Mouse (Mus musculus): ENCODE results near the gene Sctr. TPM values are rescaled to one million over a fixed set of nuclear protein-coding genes. Genes with fewer than 3 reads are reported as not detected.

Sctr gene
- polyA plus RNA-seq, 1 experiment from 2014 or later, result 1.0 TPM

GRCm38 (mm10) chr1:120057044-120057443, 50.4 kb downstream of the Sctr start:
- ATAC-seq, result no peak
- Histone ChIP-seq H3K4me3 (ENCODE audit: low read depth, low read length) (no peak overlapping the region), H3K27ac (ENCODE audit: low read length) (no peak overlapping the region), H3K9ac (ENCODE audit: low read depth, low read length) (no peak overlapping the region), H3K36me3 (ENCODE audit: control insufficient read depth, insufficient read depth, low read length) (no peaks in the 10 kb centered on the region), H3K27me3 (ENCODE audit: control insufficient read depth, insufficient read depth, low read depth, low read length) (no peaks in the 10 kb centered on the region), H3K4me1 (ENCODE audit: control insufficient read depth, insufficient read depth, low read length) (no peaks in the 10 kb centered on the region), H3K4me2 (ENCODE audit: low read length) (no peak overlapping the region), H3K9me3 (replicated peaks; ENCODE audit: control insufficient read depth, low read length, poor library complexity, severe bottlenecking) (no peaks in the 10 kb centered on the region)
- 76% methylated on average over 14 of the region's 14 CpGs for WGBS

DNA sequence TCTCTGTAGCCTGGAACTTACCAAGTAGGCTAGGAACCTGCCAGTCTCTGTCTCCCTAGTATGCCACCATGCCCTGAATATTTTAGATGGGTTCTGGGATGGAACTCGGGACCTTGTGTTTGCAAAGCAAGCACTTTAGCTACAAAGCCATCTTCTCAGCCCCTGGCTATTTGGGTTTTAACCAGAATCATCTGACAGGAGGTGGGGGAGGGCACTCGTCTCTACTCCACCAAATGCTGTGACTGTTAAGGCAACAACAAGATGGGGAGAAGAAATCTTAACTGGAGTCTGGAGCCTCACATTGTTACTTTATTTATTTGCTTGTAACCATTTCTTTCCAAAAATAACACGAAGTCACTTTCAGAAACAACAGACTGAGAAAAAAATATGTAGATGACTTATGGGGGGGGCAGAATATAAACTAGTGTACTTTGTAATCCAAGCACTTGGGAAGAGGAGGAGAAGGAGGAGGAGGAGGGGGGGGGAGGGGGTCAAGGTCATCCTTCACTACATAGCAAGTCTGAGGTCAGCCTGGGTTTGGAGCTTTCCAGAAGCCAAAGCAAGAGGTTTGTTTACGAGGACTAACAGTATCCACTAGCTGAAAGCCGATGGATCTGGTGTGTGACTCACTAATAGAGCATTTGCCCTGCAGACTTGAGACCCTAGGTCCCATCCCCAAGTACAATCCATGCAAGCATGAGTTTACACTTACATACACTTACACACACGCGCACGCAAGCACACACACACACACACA, 51.2 kb downstream of the Sctr start:
- Histone ChIP-seq H3K4me2 (ENCODE audit: low read length) (no peak overlapping the region), H3K36me3 (ENCODE audit: control insufficient read depth, insufficient read depth, low read length) (no peaks in the 10 kb centered on the region), H3K27me3 (ENCODE audit: control insufficient read depth, insufficient read depth, low read depth, low read length) (no peaks in the 10 kb centered on the region), H3K9ac (ENCODE audit: low read depth, low read length) (no peak overlapping the region), H3K27ac (ENCODE audit: low read length) (no peak overlapping the region), H3K4me3 (ENCODE audit: low read depth, low read length) (no peak overlapping the region), H3K9me3 (replicated peaks; ENCODE audit: control insufficient read depth, low read length, poor library complexity, severe bottlenecking) (no peaks in the 10 kb centered on the region), H3K4me1 (ENCODE audit: control insufficient read depth, insufficient read depth, low read length) (no peaks in the 10 kb centered on the region)
- WGBS, result 79% methylated on average over 8 of the region's 8 CpGs
- no peak for ATAC-seq

DNA sequence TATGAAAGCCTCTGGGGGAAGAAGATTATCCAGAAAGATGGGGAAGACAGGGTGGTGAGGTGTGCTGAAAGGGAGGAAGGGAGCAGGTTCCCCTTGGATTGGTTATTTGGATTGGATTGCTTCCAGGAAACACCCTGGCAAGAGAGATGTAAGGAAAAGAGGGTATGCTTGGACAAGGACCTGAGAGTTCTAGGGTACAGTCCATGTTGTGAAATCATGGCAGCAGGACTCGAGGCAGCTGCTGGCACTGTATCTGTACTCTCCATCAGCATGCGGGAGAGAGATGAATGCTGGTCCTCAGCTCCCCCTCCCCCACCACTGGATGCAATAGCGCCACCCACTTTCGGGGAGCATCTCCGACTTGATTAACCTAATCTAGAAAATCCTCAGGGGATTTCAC, 54.0 kb downstream of the Sctr start:
- WGBS, result 67% methylated on average over 5 of the region's 5 CpGs
- no peak for ATAC-seq
- H3K4me2 ChIP-seq (ENCODE audit: low read length), result no peak overlapping the region

DNA sequence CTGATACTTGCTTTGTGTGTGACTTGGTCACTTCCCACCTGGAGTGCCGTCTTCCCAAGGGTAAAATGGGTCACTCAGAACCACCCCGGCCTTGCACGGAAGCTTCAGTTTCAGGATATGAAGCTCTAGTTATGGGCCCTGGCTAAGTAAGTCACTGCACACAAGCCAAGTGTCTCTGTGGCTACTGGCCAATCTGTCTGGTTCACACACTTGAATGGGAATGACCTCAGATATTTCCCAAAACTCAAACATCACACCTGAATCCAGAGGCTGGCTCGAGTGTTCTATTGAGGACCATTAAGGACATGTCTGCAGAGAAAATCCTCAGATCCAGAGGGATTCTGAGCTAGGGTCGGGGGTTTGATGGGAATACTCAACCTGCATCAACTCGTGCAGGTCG, 55.5 kb downstream of the Sctr start:
- H3K9me3 ChIP-seq (replicated peaks; ENCODE audit: control insufficient read depth, low read length, poor library complexity, severe bottlenecking), result no peaks in the 10 kb centered on the region
- WGBS, result 90% methylated on average over 7 of the region's 7 CpGs
- no peak overlapping the region for H3K4me3 ChIP-seq (ENCODE audit: low read depth, low read length)
- no peaks in the 10 kb centered on the region for H3K4me1 ChIP-seq (ENCODE audit: control insufficient read depth, insufficient read depth, low read length)
- H3K27ac ChIP-seq (ENCODE audit: low read length), result no peak overlapping the region
- H3K27me3 ChIP-seq (ENCODE audit: control insufficient read depth, insufficient read depth, low read depth, low read length), result no peaks in the 10 kb centered on the region
- no peak for ATAC-seq
- no peak overlapping the region for H3K9ac ChIP-seq (ENCODE audit: low read depth, low read length)
- no peak overlapping the region for H3K4me2 ChIP-seq (ENCODE audit: low read length)
- H3K36me3 ChIP-seq (ENCODE audit: control insufficient read depth, insufficient read depth, low read length), result no peaks in the 10 kb centered on the region

More for the DNA sequence above, 54.0 kb downstream of the Sctr start:
- H3K36me3 ChIP-seq (ENCODE audit: control insufficient read depth, insufficient read depth, low read length), result no peaks in the 10 kb centered on the region
- no peaks in the 10 kb centered on the region for H3K9me3 ChIP-seq (replicated peaks; ENCODE audit: control insufficient read depth, low read length, poor library complexity, severe bottlenecking)
- no peaks in the 10 kb centered on the region for H3K4me1 ChIP-seq (ENCODE audit: control insufficient read depth, insufficient read depth, low read length)
- no peak overlapping the region for H3K27ac ChIP-seq (ENCODE audit: low read length)
- no peak overlapping the region for H3K4me3 ChIP-seq (ENCODE audit: low read depth, low read length)
- H3K27me3 ChIP-seq (ENCODE audit: control insufficient read depth, insufficient read depth, low read depth, low read length), result no peaks in the 10 kb centered on the region
- H3K9ac ChIP-seq (ENCODE audit: low read depth, low read length), result no peak overlapping the region

DNA sequence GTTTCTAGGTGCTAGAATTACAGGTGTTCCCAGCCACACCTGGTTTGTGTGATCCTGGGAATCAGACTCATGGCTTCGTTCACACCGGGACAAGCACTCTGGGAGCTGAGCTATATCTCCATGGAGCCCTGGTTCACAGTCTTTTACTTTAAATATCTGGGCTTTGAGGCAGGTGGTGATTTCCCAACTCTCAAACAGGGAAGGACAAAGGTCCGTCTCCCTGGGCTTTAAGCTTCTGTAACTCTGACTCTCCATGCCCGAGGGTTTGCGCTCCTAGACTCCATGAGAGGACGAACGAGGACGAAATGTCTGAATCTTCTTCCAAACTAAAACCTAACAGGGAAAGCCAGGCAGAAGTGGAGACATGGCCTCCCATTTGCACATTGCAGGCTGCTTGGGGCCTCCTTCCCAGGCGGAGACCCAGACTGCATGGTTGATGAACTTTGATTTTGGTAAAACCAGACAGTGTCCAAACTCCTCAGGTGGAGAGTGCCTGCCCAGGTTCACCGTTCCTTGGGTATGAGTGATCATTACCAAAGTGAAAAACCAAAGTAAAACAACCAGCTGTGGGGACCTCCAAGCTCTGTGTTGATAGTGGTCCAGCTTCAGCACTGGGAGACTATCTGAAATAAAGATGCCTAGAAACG, 57.5 kb downstream of the Sctr start:
- no peak for ATAC-seq
- Histone ChIP-seq H3K4me1 (ENCODE audit: control insufficient read depth, insufficient read depth, low read length) (no peaks in the 10 kb centered on the region), H3K9me3 (replicated peaks; ENCODE audit: control insufficient read depth, low read length, poor library complexity, severe bottlenecking) (no peaks in the 10 kb centered on the region), H3K4me3 (ENCODE audit: low read depth, low read length) (no peak overlapping the region), H3K9ac (ENCODE audit: low read depth, low read length) (no peak overlapping the region), H3K27ac (ENCODE audit: low read length) (no peak overlapping the region), H3K4me2 (ENCODE audit: low read length) (no peak overlapping the region), H3K36me3 (ENCODE audit: control insufficient read depth, insufficient read depth, low read length) (no peaks in the 10 kb centered on the region), H3K27me3 (ENCODE audit: control insufficient read depth, insufficient read depth, low read depth, low read length) (no peaks in the 10 kb centered on the region)
- WGBS, result 91% methylated on average over 11 of the region's 11 CpGs

- Histone ChIP-seq H3K4me1 (ENCODE audit: control insufficient read depth, insufficient read depth, low read length) (no peaks in the 10 kb centered on the region), H3K27ac (ENCODE audit: low read length) (no peak overlapping the region), H3K27me3 (ENCODE audit: control insufficient read depth, insufficient read depth, low read depth, low read length) (no peaks in the 10 kb centered on the region), H3K9me3 (replicated peaks; ENCODE audit: control insufficient read depth, low read length, poor library complexity, severe bottlenecking) (no peaks in the 10 kb centered on the region), H3K4me3 (ENCODE audit: low read depth, low read length) (no peak overlapping the region), H3K36me3 (ENCODE audit: control insufficient read depth, insufficient read depth, low read length) (no peaks in the 10 kb centered on the region), H3K9ac (ENCODE audit: low read depth, low read length) (no peak overlapping the region), H3K4me2 (ENCODE audit: low read length) (no peak overlapping the region)
- WGBS, result 81% methylated on average over 8 of the region's 8 CpGs
- no peak for ATAC-seq
Observed at GRCm38 (mm10) chr1:120066159-120066558, 59.5 kb downstream of the Sctr start.

DNA sequence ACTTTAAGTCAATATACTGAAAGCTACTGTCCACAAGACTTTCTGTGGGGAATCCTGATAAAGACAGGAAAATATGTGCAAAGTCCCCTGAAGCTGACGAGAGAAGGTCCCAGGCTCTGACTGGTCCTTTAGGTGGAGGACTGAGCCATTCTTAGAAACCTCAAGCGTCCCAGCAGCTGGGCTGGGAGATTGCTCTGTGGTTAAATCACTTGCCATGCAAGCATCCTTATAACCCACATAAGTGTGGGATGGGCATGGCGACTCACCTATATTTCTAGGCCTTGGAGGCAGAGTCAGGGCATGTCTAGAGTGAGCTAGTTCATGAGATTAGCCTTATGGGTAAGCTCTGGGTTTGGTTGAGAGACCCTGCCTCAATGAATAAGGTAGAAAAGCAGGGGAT, 59.9 kb downstream of the Sctr start:
- Histone ChIP-seq H3K9me3 (replicated peaks; ENCODE audit: control insufficient read depth, low read length, poor library complexity, severe bottlenecking) (no peaks in the 10 kb centered on the region), H3K4me3 (ENCODE audit: low read depth, low read length) (no peak overlapping the region), H3K27me3 (ENCODE audit: control insufficient read depth, insufficient read depth, low read depth, low read length) (peaks cover under 1% of the 10 kb centered on the region; the same call in 1 of the 2 replicates), H3K27ac (ENCODE audit: low read length) (no peak overlapping the region), H3K36me3 (ENCODE audit: control insufficient read depth, insufficient read depth, low read length) (no peaks in the 10 kb centered on the region), H3K4me1 (ENCODE audit: control insufficient read depth, insufficient read depth, low read length) (no peaks in the 10 kb centered on the region), H3K4me2 (ENCODE audit: low read length) (no peak overlapping the region), H3K9ac (ENCODE audit: low read depth, low read length) (no peak overlapping the region)
- WGBS, result 91% methylated on average over 3 of the region's 3 CpGs
- no peak for ATAC-seq

DNA sequence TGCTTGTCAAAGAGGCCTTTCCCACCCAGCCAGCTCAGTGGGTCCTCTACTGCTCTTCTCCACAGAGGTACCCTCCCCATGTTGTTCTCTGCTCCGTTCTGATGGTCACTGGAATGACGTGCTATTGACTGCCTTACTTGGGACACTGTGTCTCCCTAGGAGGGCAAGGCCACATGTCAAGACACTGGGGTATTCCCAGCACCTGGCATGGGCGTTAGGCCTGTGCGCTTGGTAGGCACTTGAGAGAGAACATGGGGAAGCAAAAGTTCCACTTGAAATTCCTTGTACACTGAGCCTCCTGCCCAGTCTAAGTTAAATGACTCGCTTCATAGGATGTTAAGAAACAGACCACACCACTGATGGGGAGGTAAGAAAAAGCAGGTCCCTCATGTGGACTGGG, 62.4 kb downstream of the Sctr start:
- Histone ChIP-seq H3K9ac (ENCODE audit: low read depth, low read length) (no peak overlapping the region), H3K4me2 (ENCODE audit: low read length) (no peak overlapping the region), H3K36me3 (ENCODE audit: control insufficient read depth, insufficient read depth, low read length) (no peaks in the 10 kb centered on the region), H3K27ac (ENCODE audit: low read length) (no peak overlapping the region), H3K4me1 (ENCODE audit: control insufficient read depth, insufficient read depth, low read length) (peaks cover 9% of the 10 kb centered on the region), H3K27me3 (ENCODE audit: control insufficient read depth, insufficient read depth, low read depth, low read length) (peaks cover 19% of the 10 kb centered on the region), H3K9me3 (replicated peaks; ENCODE audit: control insufficient read depth, low read length, poor library complexity, severe bottlenecking) (no peaks in the 10 kb centered on the region), H3K4me3 (ENCODE audit: low read depth, low read length) (no peak overlapping the region)
- WGBS, result 80% methylated on average over 5 of the region's 5 CpGs
- no peak for ATAC-seq

GRCm38 (mm10) chr1:120070168-120070567, 63.5 kb downstream of the Sctr start:
- Histone ChIP-seq H3K27ac (ENCODE audit: low read length) (no peak overlapping the region), H3K36me3 (ENCODE audit: control insufficient read depth, insufficient read depth, low read length) (no peaks in the 10 kb centered on the region), H3K4me2 (ENCODE audit: low read length) (no peak overlapping the region), H3K9ac (ENCODE audit: low read depth, low read length) (no peak overlapping the region), H3K27me3 (ENCODE audit: control insufficient read depth, insufficient read depth, low read depth, low read length) (peaks cover 21% of the 10 kb centered on the region), H3K4me3 (ENCODE audit: low read depth, low read length) (no peak overlapping the region), H3K9me3 (replicated peaks; ENCODE audit: control insufficient read depth, low read length, poor library complexity, severe bottlenecking) (no peaks in the 10 kb centered on the region), H3K4me1 (ENCODE audit: control insufficient read depth, insufficient read depth, low read length) (peaks cover 9% of the 10 kb centered on the region)
- no peak for ATAC-seq
- WGBS, result 76% methylated on average over 6 of the region's 6 CpGs

Measured in midbrain, embryonic 16.5 days (tissue).